Mouse (Mus musculus): ENCODE results near the gene Nr5a1. TPM values are rescaled to one million over a fixed set of nuclear protein-coding genes. Genes with fewer than 3 reads are reported as not detected.

The Nr5a1 gene
- total RNA-seq, 4 experiments from 2014 or later = 0.14 to 0.33 (median 0.27) TPM; not detected in 1

GRCm38 (mm10) chr2:38705036-38705435 is 9.3 kb downstream of the Nr5a1 start:
- no peak for DNase-seq (ENCODE audit: low spot score in 2 of 2)

- DNase-seq (ENCODE audit: low spot score in 2 of 2) = no peak
Observed at GRCm38 (mm10) chr2:38704336-38704735, 10.0 kb downstream of the Nr5a1 start.

GRCm38 (mm10) chr2:38700177-38700576 is 14.2 kb downstream of the Nr5a1 start:
- no peak for DNase-seq (ENCODE audit: low spot score in 2 of 2)

- DNase-seq (ENCODE audit: low spot score in 2 of 2) = no peak
Observed at GRCm38 (mm10) chr2:38698623-38699022, 15.7 kb downstream of the Nr5a1 start.

- DNase-seq (ENCODE audit: low spot score in 2 of 2) = no peak
Observed at GRCm38 (mm10) chr2:38697128-38698120, 16.9 kb downstream of the Nr5a1 start.

GRCm38 (mm10) chr2:38695770-38696169 is 18.6 kb downstream of the Nr5a1 start:
- no peak for DNase-seq (ENCODE audit: low spot score in 2 of 2)

GRCm38 (mm10) chr2:38691542-38691941 is 22.8 kb downstream of the Nr5a1 start:
- no peak for DNase-seq (ENCODE audit: low spot score in 2 of 2)

- DNase-seq (ENCODE audit: low spot score in 2 of 2) = no peak
Observed at GRCm38 (mm10) chr2:38689881-38690280, 24.5 kb downstream of the Nr5a1 start.

GRCm38 (mm10) chr2:38688791-38689520 is 25.4 kb downstream of the Nr5a1 start:
- peak in 1 of 2 experiments; percentile 5 for DNase-seq (ENCODE audit: low spot score in 2 of 2)

GRCm38 (mm10) chr2:38685746-38686145 is 28.6 kb downstream of the Nr5a1 start:
- no peak for DNase-seq (ENCODE audit: low spot score in 2 of 2)

- DNase-seq (ENCODE audit: low spot score in 2 of 2) = no peak
Observed at GRCm38 (mm10) chr2:38683083-38683482, 31.3 kb downstream of the Nr5a1 start.

GRCm38 (mm10) chr2:38682209-38682608 is 32.1 kb downstream of the Nr5a1 start:
- DNase-seq (ENCODE audit: low spot score in 2 of 2) = no peak

- DNase-seq (ENCODE audit: low spot score in 2 of 2) = no peak
Observed at GRCm38 (mm10) chr2:38678947-38679346, 35.4 kb downstream of the Nr5a1 start.

GRCm38 (mm10) chr2:38675366-38675969 is 38.9 kb downstream of the Nr5a1 start:
- DNase-seq (ENCODE audit: low spot score in 2 of 2) = no peak

- DNase-seq (ENCODE audit: low spot score in 2 of 2) = no peak
Observed at GRCm38 (mm10) chr2:38672496-38672895, 41.8 kb downstream of the Nr5a1 start.

- DNase-seq (ENCODE audit: low spot score in 2 of 2) = no peak
Observed at GRCm38 (mm10) chr2:38668802-38669580, 45.4 kb downstream of the Nr5a1 start.

- DNase-seq (ENCODE audit: low spot score in 2 of 2) = no peak
Observed at GRCm38 (mm10) chr2:38661398-38661797, 52.9 kb downstream of the Nr5a1 start.

- peak; percentile 34 to 58 for DNase-seq (ENCODE audit: low spot score in 2 of 2)
Observed at GRCm38 (mm10) chr2:38658338-38658836, 56.0 kb downstream of the Nr5a1 start.

- DNase-seq (ENCODE audit: low spot score in 2 of 2) = no peak
Observed at GRCm38 (mm10) chr2:38653694-38654093, 60.6 kb downstream of the Nr5a1 start.

- no peak for DNase-seq (ENCODE audit: low spot score in 2 of 2)
Observed at GRCm38 (mm10) chr2:38653293-38653619, 61.1 kb downstream of the Nr5a1 start.

All from left cerebral cortex, adult 8-10 months (tissue).